Mouse (Mus musculus): ENCODE results near the gene Ptpn4.
A peak's percentile ranks its signal among the peaks of the same experiment; 100 is the strongest.

The Ptpn4 gene

GRCm38 (mm10) chr1:119731166-119731565 lies 106.2 kb downstream of the Ptpn4 start:
- no peak for DNase-seq (ENCODE audit: low read depth, low spot score)
- H3K27me3 ChIP-seq (ENCODE audit: control insufficient read depth, insufficient read depth, low read length, poor library complexity, severe bottlenecking): no peaks in the 10 kb centered on the region
- H3K36me3 ChIP-seq (ENCODE audit: control insufficient read depth, insufficient read depth, low read length, poor library complexity, severe bottlenecking): no peaks in the 10 kb centered on the region

GRCm38 (mm10) chr1:119713017-119713416 lies 124.4 kb downstream of the Ptpn4 start:
- Histone ChIP-seq H3K36me3 (ENCODE audit: control insufficient read depth, insufficient read depth, low read length, poor library complexity, severe bottlenecking) (no peaks in the 10 kb centered on the region), H3K27me3 (ENCODE audit: control insufficient read depth, insufficient read depth, low read length, poor library complexity, severe bottlenecking) (no peaks in the 10 kb centered on the region)
- peak; percentile 14 for DNase-seq (ENCODE audit: low read depth, low spot score)

- no peak for DNase-seq (ENCODE audit: low read depth, low spot score)
- H3K27me3 ChIP-seq (ENCODE audit: control insufficient read depth, insufficient read depth, low read length, poor library complexity, severe bottlenecking): no peaks in the 10 kb centered on the region
Observed at GRCm38 (mm10) chr1:119706471-119707217, 130.8 kb downstream of the Ptpn4 start.

GRCm38 (mm10) chr1:119696860-119697259 lies 140.6 kb downstream of the Ptpn4 start:
- no peaks in the 10 kb centered on the region; the same call in 1 of the 2 replicates for H3K27me3 ChIP-seq (ENCODE audit: control insufficient read depth, insufficient read depth, low read length, poor library complexity, severe bottlenecking)
- DNase-seq (ENCODE audit: low read depth, low spot score): no peak

More at GRCm38 (mm10) chr1:119706471-119707217, 130.8 kb downstream of the Ptpn4 start:
- H3K36me3 ChIP-seq (ENCODE audit: control insufficient read depth, insufficient read depth, low read length, poor library complexity, severe bottlenecking): peaks cover 5% of the 10 kb centered on the region; the same call in 1 of the 2 replicates

GRCm38 (mm10) chr1:119685773-119686558 lies 151.4 kb downstream of the Ptpn4 start:
- Histone ChIP-seq H3K27me3 (ENCODE audit: control insufficient read depth, insufficient read depth, low read length, poor library complexity, severe bottlenecking) (no peaks in the 10 kb centered on the region), H3K36me3 (ENCODE audit: control insufficient read depth, insufficient read depth, low read length, poor library complexity, severe bottlenecking) (peaks cover 4% of the 10 kb centered on the region; the same call in 1 of the 2 replicates)
- no peak for DNase-seq (ENCODE audit: low read depth, low spot score)

More at GRCm38 (mm10) chr1:119696860-119697259, 140.6 kb downstream of the Ptpn4 start:
- peaks cover 1% of the 10 kb centered on the region; the same call in 1 of the 2 replicates for H3K36me3 ChIP-seq (ENCODE audit: control insufficient read depth, insufficient read depth, low read length, poor library complexity, severe bottlenecking)

- DNase-seq (ENCODE audit: low read depth, low spot score): no peak
- no peaks in the 10 kb centered on the region for H3K27me3 ChIP-seq (ENCODE audit: control insufficient read depth, insufficient read depth, low read length, poor library complexity, severe bottlenecking)
- peaks cover 2% of the 10 kb centered on the region; the same call in 1 of the 2 replicates for H3K36me3 ChIP-seq (ENCODE audit: control insufficient read depth, insufficient read depth, low read length, poor library complexity, severe bottlenecking)
Observed at GRCm38 (mm10) chr1:119681663-119682213, 155.7 kb downstream of the Ptpn4 start.

- peak; percentile 44 for DNase-seq (ENCODE audit: low read depth, low spot score)
- H3K27me3 ChIP-seq (ENCODE audit: control insufficient read depth, insufficient read depth, low read length, poor library complexity, severe bottlenecking): no peaks in the 10 kb centered on the region
- peaks cover 3% of the 10 kb centered on the region; the same call in 1 of the 2 replicates for H3K36me3 ChIP-seq (ENCODE audit: control insufficient read depth, insufficient read depth, low read length, poor library complexity, severe bottlenecking)
Observed at GRCm38 (mm10) chr1:119674984-119675383, 162.4 kb downstream of the Ptpn4 start.

- Histone ChIP-seq H3K27me3 (ENCODE audit: control insufficient read depth, insufficient read depth, low read length, poor library complexity, severe bottlenecking) (no peaks in the 10 kb centered on the region), H3K36me3 (ENCODE audit: control insufficient read depth, insufficient read depth, low read length, poor library complexity, severe bottlenecking) (peaks cover 2% of the 10 kb centered on the region; the same call in 1 of the 2 replicates)
- no peak for DNase-seq (ENCODE audit: low read depth, low spot score)
Observed at GRCm38 (mm10) chr1:119666904-119667303, 170.5 kb downstream of the Ptpn4 start.

- H3K27me3 ChIP-seq (ENCODE audit: control insufficient read depth, insufficient read depth, low read length, poor library complexity, severe bottlenecking): no peaks in the 10 kb centered on the region
- H3K36me3 ChIP-seq (ENCODE audit: control insufficient read depth, insufficient read depth, low read length, poor library complexity, severe bottlenecking): peaks cover 3% of the 10 kb centered on the region; the same call in 1 of the 2 replicates
- peak; percentile 27 for DNase-seq (ENCODE audit: low read depth, low spot score)
Observed at GRCm38 (mm10) chr1:119654307-119654706, 183.1 kb downstream of the Ptpn4 start.

GRCm38 (mm10) chr1:119650386-119650785 lies 187.0 kb downstream of the Ptpn4 start:
- no peak for DNase-seq (ENCODE audit: low read depth, low spot score)
- Histone ChIP-seq H3K27me3 (ENCODE audit: control insufficient read depth, insufficient read depth, low read length, poor library complexity, severe bottlenecking) (no peaks in the 10 kb centered on the region), H3K36me3 (ENCODE audit: control insufficient read depth, insufficient read depth, low read length, poor library complexity, severe bottlenecking) (no peaks in the 10 kb centered on the region)

GRCm38 (mm10) chr1:119649627-119650026 lies 187.8 kb downstream of the Ptpn4 start:
- DNase-seq (ENCODE audit: low read depth, low spot score): no peak
- H3K36me3 ChIP-seq (ENCODE audit: control insufficient read depth, insufficient read depth, low read length, poor library complexity, severe bottlenecking): no peaks in the 10 kb centered on the region
- no peaks in the 10 kb centered on the region for H3K27me3 ChIP-seq (ENCODE audit: control insufficient read depth, insufficient read depth, low read length, poor library complexity, severe bottlenecking)

- H3K36me3 ChIP-seq (ENCODE audit: control insufficient read depth, insufficient read depth, low read length, poor library complexity, severe bottlenecking): no peaks in the 10 kb centered on the region
- no peaks in the 10 kb centered on the region for H3K27me3 ChIP-seq (ENCODE audit: control insufficient read depth, insufficient read depth, low read length, poor library complexity, severe bottlenecking)
- DNase-seq (ENCODE audit: low read depth, low spot score): peak; percentile 75
Observed at GRCm38 (mm10) chr1:119648205-119649111, 189.0 kb downstream of the Ptpn4 start, which contains the start of gene Epb41l5. Epb41l5 (minus strand) TSS chr1:119649000.

GRCm38 (mm10) chr1:119646356-119646755 lies 191.1 kb downstream of the Ptpn4 start:
- DNase-seq (ENCODE audit: low read depth, low spot score): no peak
- H3K27me3 ChIP-seq (ENCODE audit: control insufficient read depth, insufficient read depth, low read length, poor library complexity, severe bottlenecking): no peaks in the 10 kb centered on the region
- no peaks in the 10 kb centered on the region for H3K36me3 ChIP-seq (ENCODE audit: control insufficient read depth, insufficient read depth, low read length, poor library complexity, severe bottlenecking)

GRCm38 (mm10) chr1:119642367-119642766 lies 195.0 kb downstream of the Ptpn4 start:
- no peak for DNase-seq (ENCODE audit: low read depth, low spot score)
- H3K36me3 ChIP-seq (ENCODE audit: control insufficient read depth, insufficient read depth, low read length, poor library complexity, severe bottlenecking): no peaks in the 10 kb centered on the region
- H3K27me3 ChIP-seq (ENCODE audit: control insufficient read depth, insufficient read depth, low read length, poor library complexity, severe bottlenecking): no peaks in the 10 kb centered on the region
